Mouse (Mus musculus) heart, adult 2 months (tissue): Measurements from ENCODE around the gene Olfr193.
"Not testable (repeated sequence)": the region's sequence is repeated elsewhere in the genome, so short reads cannot be mapped to it uniquely, and the experiment has no call there.

ENCODE experiments used
- CTCF ChIP-seq: fragments of 200-600 bp; IDR thresholded peaks from 2 replicates; pipeline ENCODE4 v1.8.1; 2022; ENCODE audit warnings: antibody characterized with exemption, mild to moderate bottlenecking, moderate library complexity
- POLR2A ChIP-seq: fragments of 200-500 bp; IDR thresholded peaks from 2 replicates; pipeline ENCODE4 v1.6.1; 2011; ENCODE audit warnings: mild to moderate bottlenecking, low read depth, low read length, control low read depth; ENCODE audit not compliant: insufficient read depth

GRCm38 (mm10) chr16:59089722-59090121 lies 22.0 kb downstream of the Olfr193 start, which contains the start of gene Olfr191:
- TF ChIP-seq POLR2A, CTCF: not testable (repeated sequence)
